Mouse (Mus musculus) cerebellum, adult 8-10 months (tissue): ENCODE measurements at regions not wholly inside any gene's neighbourhood (a gene's known extent, or its start where the extent isn't known, plus 50 kb on each side); places are given as distances from the start of the nearest gene placed in this dataset.

ENCODE experiments used
- DNase-seq: peaks from one replicate; pipeline ENCODE4 v3.0.0; 2022

GRCm38 (mm10) chr4:84035347-84035746 is 510.0 kb downstream of the Ccdc171 start:
- DNase-seq = no peak

- DNase-seq = no peak
These were observed 512.2 kb downstream of the Ccdc171 start for GRCm38 (mm10) chr4:84037535-84037934.

- DNase-seq = no peak
These were observed 524.9 kb downstream of the Ccdc171 start for GRCm38 (mm10) chr4:84050243-84050642.

GRCm38 (mm10) chr4:84056863-84057502 is 531.6 kb downstream of the Ccdc171 start:
- DNase-seq = no peak

- no peak for DNase-seq
These were observed 534.8 kb downstream of the Ccdc171 start for GRCm38 (mm10) chr4:84060187-84060586.

GRCm38 (mm10) chr4:84063755-84064154 is 538.4 kb downstream of the Ccdc171 start:
- DNase-seq = no peak

- peak; percentile 39 for DNase-seq
These were observed 539.5 kb downstream of the Ccdc171 start for GRCm38 (mm10) chr4:84064614-84065456.

GRCm38 (mm10) chr4:84065457-84066124 is 540.2 kb downstream of the Ccdc171 start:
- no peak for DNase-seq

GRCm38 (mm10) chr4:84067931-84068575 is 542.7 kb downstream of the Ccdc171 start:
- no peak for DNase-seq

GRCm38 (mm10) chr4:84068947-84069663 is 543.8 kb downstream of the Ccdc171 start:
- DNase-seq = no peak

GRCm38 (mm10) chr4:84069681-84070080 is 544.3 kb downstream of the Ccdc171 start:
- no peak for DNase-seq

GRCm38 (mm10) chr4:84070089-84070488 is 544.7 kb downstream of the Ccdc171 start:
- no peak for DNase-seq

GRCm38 (mm10) chr4:84072096-84072495 is 546.8 kb downstream of the Ccdc171 start:
- no peak for DNase-seq

- no peak for DNase-seq
These were observed 551.2 kb downstream of the Ccdc171 start for GRCm38 (mm10) chr4:84076526-84076925.

- DNase-seq = no peak
These were observed 554.2 kb downstream of the Ccdc171 start for GRCm38 (mm10) chr4:84079516-84079915.

GRCm38 (mm10) chr4:84081518-84081917 is 556.2 kb downstream of the Ccdc171 start:
- DNase-seq = no peak

- DNase-seq = no peak
These were observed 562.8 kb downstream of the Ccdc171 start for GRCm38 (mm10) chr4:84088166-84088565.

- DNase-seq = no peak
These were observed 567.2 kb downstream of the Ccdc171 start for GRCm38 (mm10) chr4:84092509-84092908.

GRCm38 (mm10) chr4:84095237-84095636 is 569.9 kb downstream of the Ccdc171 start:
- DNase-seq = no peak

GRCm38 (mm10) chr4:84096081-84096480 is 570.7 kb downstream of the Ccdc171 start:
- no peak for DNase-seq

GRCm38 (mm10) chr4:84099071-84099470 is 573.7 kb downstream of the Ccdc171 start:
- DNase-seq = no peak

- DNase-seq = no peak
These were observed 573.2 kb downstream of the Bnc2 start for GRCm38 (mm10) chr4:84101923-84102322.

- no peak for DNase-seq
These were observed 572.3 kb downstream of the Bnc2 start for GRCm38 (mm10) chr4:84102736-84103135.
